Mouse (Mus musculus): Measurements from ENCODE around the gene Olfr651. TPM values are rescaled to one million over a fixed set of nuclear protein-coding genes. Genes with fewer than 3 reads are reported as not detected.
"Not testable (repeated sequence)": the region's sequence is repeated elsewhere in the genome, so short reads cannot be mapped to it uniquely, and the experiment has no call there.

Olfr651 gene
- polyA plus RNA-seq (2015; fragmentation: Nextera tagmentation; extraction: Ambion mirVana), result not detected in 2 replicates

GRCm38 (mm10) chr7:104549833-104550232 lies at the start of gene Olfr651:
TSS of gene Olfr651 (plus strand) at chr7:104550133.
- TF ChIP-seq CTCF (IDR thresholded peaks at IDR 0.05), result no peak
- TF ChIP-seq EP300 (IDR thresholded peaks at IDR 0.05), result no peak
- DNase-seq (ENCODE audit: low spot score) (no peak), ATAC-seq (no peak)
- Histone ChIP-seq H3K4me3 (ENCODE audit: low read depth, low read length) (no peak within 1 kb of the TSS), H3K27ac (ENCODE audit: low read length) (no peak within 1 kb of the TSS), H3K9ac (replicated peaks; ENCODE audit: low read depth) (no peak within 1 kb of the TSS), H3K4me1 (ENCODE audit: insufficient read depth, low read depth, low read length) (no peaks in the 10 kb centered on the region), H3K36me3 (ENCODE audit: insufficient read depth, low read length) (no peaks in the 10 kb centered on the region), H3K27me3 (replicated peaks; ENCODE audit: insufficient read depth, low read length) (no peaks in the 10 kb centered on the region), H3K4me2 (replicated peaks; ENCODE audit: low read depth, low read length) (no peak within 1 kb of the TSS), H3K9me3 (ENCODE audit: low read length) (no peaks in the 10 kb centered on the region)
- 54% methylated on average over 5 of the region's 5 CpGs for WGBS

DNA sequence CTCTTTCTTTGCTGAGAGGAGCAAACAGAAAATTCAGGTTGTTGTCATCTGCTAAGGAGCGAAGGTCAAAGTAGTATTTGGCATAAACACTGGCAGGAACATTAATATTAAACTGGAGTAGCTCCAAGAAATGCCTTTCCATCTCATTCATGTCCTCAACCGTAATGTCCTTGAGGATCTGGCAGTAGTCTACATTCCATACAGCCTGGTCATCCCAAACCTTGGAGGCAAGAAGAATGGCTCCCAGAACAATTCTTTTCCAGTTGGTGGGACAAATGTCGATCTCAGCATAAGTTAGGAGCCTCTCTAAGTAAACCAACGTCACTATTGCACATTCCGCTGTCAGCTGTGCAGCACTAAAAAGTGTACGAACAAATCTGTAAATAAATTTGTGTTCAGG lies 48.7 kb upstream of the Olfr651 start:
- 42% methylated on average over 6 of the region's 6 CpGs for WGBS
- not testable (repeated sequence) for H3K4me2 ChIP-seq (replicated peaks; ENCODE audit: low read depth, low read length)

DNA sequence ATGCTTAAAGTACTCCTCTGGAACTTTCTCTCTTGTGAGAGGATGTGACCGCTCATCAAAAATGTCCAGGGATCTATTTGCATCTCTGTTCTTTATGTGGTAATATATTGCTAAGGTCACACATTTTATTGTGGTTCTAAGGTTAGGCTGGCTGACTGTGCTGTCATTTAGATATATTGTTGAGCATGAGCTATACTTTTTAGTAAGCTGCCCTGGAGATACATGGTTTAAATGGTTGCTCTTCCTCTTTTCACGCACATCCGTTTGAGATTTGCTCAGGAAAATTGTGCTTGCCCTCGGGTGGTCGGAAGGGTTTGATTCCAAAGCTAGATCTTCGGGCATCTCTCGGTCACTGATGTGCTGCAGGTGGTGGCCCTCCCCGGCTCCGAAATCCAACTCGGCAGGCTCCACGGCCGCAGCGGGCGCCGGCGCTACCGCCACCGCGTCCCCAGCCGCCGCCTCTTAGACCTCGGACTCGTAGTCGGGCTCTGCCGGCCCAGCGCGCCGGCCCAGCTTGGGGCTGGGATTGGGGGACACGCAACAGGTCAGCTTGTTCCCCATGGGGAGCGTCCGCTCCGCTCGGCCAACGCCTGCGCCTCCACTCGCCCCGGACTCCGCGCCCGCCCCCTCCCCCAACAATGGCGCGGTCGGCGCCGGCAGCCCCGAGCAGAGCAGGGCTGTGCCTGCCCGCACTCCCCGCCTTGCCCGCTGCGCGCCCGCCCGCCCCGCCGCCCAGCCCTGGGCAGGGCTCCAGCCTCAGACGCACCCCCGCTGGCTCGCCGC lies 48.2 kb upstream of the Olfr651 start:
- peak; percentile 91 for ATAC-seq
- DNase-seq (ENCODE audit: low spot score), result peak; percentile 21
- H3K9me3 ChIP-seq (ENCODE audit: low read length), result no peaks in the 10 kb centered on the region
- no peaks in the 10 kb centered on the region for H3K36me3 ChIP-seq (ENCODE audit: insufficient read depth, low read length)
- TF ChIP-seq EP300 (IDR thresholded peaks at IDR 0.05) (no peak), CTCF (IDR thresholded peaks at IDR 0.05) (no peak)
- H3K27me3 ChIP-seq (replicated peaks; ENCODE audit: insufficient read depth, low read length), result no peaks in the 10 kb centered on the region
- WGBS, result 3% methylated on average over 39 of the region's 59 CpGs
- no peak overlapping the region for H3K27ac ChIP-seq (ENCODE audit: low read length)
- no peaks in the 10 kb centered on the region for H3K4me1 ChIP-seq (ENCODE audit: insufficient read depth, low read depth, low read length)
- H3K9ac ChIP-seq (replicated peaks; ENCODE audit: low read depth), result 0 out of 2 replicates have a peak overlapping the region, but pooled peaks have one; percentile 19
- peak overlapping the region; percentile 62 for H3K4me2 ChIP-seq (replicated peaks; ENCODE audit: low read depth, low read length)
- peak overlapping the region; percentile 43 for H3K4me3 ChIP-seq (ENCODE audit: low read depth, low read length)

More for the DNA sequence above, 48.7 kb upstream of the Olfr651 start:
- not testable (repeated sequence) for H3K36me3 ChIP-seq (ENCODE audit: insufficient read depth, low read length); DNase-seq (ENCODE audit: low spot score); H3K27me3 ChIP-seq (replicated peaks; ENCODE audit: insufficient read depth, low read length); H3K9ac ChIP-seq (replicated peaks; ENCODE audit: low read depth); H3K27ac ChIP-seq (ENCODE audit: low read length); H3K9me3 ChIP-seq (ENCODE audit: low read length); H3K4me1 ChIP-seq (ENCODE audit: insufficient read depth, low read depth, low read length); H3K4me3 ChIP-seq (ENCODE audit: low read depth, low read length)
- ATAC-seq, result peak; percentile 54; the same call in 1 of the 2 replicates

DNA sequence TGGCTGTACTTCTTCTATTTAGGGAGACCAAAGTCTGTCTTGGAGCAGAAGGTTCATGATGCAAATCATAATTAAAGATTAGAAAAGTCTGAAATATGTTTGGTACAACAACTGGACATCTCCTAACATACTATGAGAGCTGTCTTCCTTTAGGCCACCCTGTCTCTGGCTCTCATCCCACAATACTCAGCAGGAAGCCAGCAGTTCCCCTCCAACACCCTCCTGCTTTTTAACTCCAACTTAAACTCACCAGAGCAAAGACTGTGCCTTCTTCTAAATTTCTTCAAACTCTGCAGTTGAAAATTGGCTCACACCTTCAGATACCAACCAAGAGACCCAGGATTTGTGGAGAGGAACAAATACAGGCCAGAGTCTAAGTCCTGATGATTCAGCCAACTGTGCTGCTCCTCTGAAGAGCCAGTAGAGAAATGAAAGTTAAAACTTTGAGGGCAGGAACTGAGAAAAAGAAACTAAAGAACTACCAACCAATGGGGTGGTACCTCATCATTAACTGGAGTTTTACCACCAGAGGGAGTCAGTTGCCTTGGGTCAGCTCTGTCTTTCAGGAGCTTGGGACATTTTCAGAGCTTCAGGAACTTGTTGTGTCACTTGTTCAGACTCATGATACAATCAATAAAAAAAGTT lies 42.4 kb upstream of the Olfr651 start, which contains the start of gene Trim30d:
Gene Trim30d, minus strand, starts transcription at position 429 of the 645 bp plus-strand sequence.
- not testable (repeated sequence) for H3K4me3 ChIP-seq (ENCODE audit: low read depth, low read length); H3K27ac ChIP-seq (ENCODE audit: low read length); H3K9ac ChIP-seq (replicated peaks; ENCODE audit: low read depth); H3K36me3 ChIP-seq (ENCODE audit: insufficient read depth, low read length); H3K27me3 ChIP-seq (replicated peaks; ENCODE audit: insufficient read depth, low read length); H3K4me1 ChIP-seq (ENCODE audit: insufficient read depth, low read depth, low read length); H3K9me3 ChIP-seq (ENCODE audit: low read length)
- peak; percentile 40 for DNase-seq (ENCODE audit: low spot score)
- peak; percentile 50 for TF ChIP-seq CTCF (IDR thresholded peaks at IDR 0.05)
- peak within 1 kb of the TSS; percentile 33; the same call in 1 of the 2 replicates for H3K4me2 ChIP-seq (replicated peaks; ENCODE audit: low read depth, low read length)
- ATAC-seq, result peak; percentile 80

DNA sequence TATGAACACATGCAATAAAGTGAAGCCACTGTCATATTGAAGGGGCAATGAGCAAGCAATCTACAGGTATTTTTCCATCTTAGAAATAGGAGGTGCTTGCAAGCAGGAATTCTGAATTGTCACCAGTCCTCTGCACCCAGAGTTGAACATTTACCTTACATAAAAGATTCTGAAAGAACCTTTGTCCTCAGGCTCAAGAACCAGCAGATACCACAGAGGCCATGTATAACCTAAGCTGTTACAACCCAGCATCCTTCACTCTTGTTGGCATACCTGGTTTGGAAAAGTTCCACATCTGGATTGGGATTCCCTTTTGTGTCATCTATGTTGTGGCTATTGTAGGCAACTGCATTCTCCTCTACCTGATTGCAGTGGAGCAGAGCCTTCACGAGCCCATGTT lies 2.8 kb downstream of the Olfr651 start:
- DNase-seq (ENCODE audit: low spot score) (no peak), ATAC-seq (no peak)
- Histone ChIP-seq H3K9me3 (ENCODE audit: low read length) (no peaks in the 10 kb centered on the region), H3K27ac (ENCODE audit: low read length) (no peak overlapping the region), H3K9ac (replicated peaks; ENCODE audit: low read depth) (no peak overlapping the region), H3K36me3 (ENCODE audit: insufficient read depth, low read length) (no peaks in the 10 kb centered on the region), H3K27me3 (replicated peaks; ENCODE audit: insufficient read depth, low read length) (no peaks in the 10 kb centered on the region), H3K4me3 (ENCODE audit: low read depth, low read length) (no peak overlapping the region), H3K4me2 (replicated peaks; ENCODE audit: low read depth, low read length) (no peak overlapping the region), H3K4me1 (ENCODE audit: insufficient read depth, low read depth, low read length) (no peaks in the 10 kb centered on the region)
- WGBS, result 52% methylated on average over 1 of the region's 1 CpGs
- TF ChIP-seq CTCF (IDR thresholded peaks at IDR 0.05) (no peak), EP300 (IDR thresholded peaks at IDR 0.05) (no peak)

DNA sequence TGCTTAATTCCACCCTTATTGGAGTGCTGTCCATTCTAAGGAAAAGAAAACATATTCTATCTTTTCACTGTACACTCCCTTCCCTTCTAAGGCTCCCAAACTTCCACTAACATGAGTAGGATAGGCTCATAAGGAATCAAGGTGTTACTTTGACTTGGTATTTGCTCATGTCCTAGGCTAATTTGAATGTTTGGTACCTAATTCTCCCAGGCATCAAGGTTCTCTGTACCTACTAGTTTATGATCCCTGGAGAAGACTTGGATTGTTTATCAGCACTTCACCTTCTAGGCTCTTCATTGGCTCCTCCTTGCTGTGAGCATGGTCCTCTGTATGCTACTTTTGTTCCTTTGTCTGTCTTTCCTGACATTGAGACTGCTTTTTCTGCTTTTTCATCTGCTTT lies 10.7 kb downstream of the Olfr651 start, which contains the start of gene Olfr652:
Gene Olfr652, plus strand, starts transcription at position 301 of the 400 bp plus-strand sequence.
- no peak for ATAC-seq
- TF ChIP-seq EP300 (IDR thresholded peaks at IDR 0.05) (no peak), CTCF (IDR thresholded peaks at IDR 0.05) (no peak)

More for the DNA sequence above, 10.7 kb downstream of the Olfr651 start, which contains the start of gene Olfr652:
- Histone ChIP-seq H3K4me2 (replicated peaks; ENCODE audit: low read depth, low read length) (no peak within 1 kb of the TSS), H3K9ac (replicated peaks; ENCODE audit: low read depth) (no peak within 1 kb of the TSS), H3K4me3 (ENCODE audit: low read depth, low read length) (no peak within 1 kb of the TSS), H3K4me1 (ENCODE audit: insufficient read depth, low read depth, low read length) (no peaks in the 10 kb centered on the region), H3K27me3 (replicated peaks; ENCODE audit: insufficient read depth, low read length) (no peaks in the 10 kb centered on the region), H3K27ac (ENCODE audit: low read length) (no peak within 1 kb of the TSS), H3K9me3 (ENCODE audit: low read length) (no peaks in the 10 kb centered on the region), H3K36me3 (ENCODE audit: insufficient read depth, low read length) (no peaks in the 10 kb centered on the region)
- no peak for DNase-seq (ENCODE audit: low spot score)

Data from lung, postnatal 0 days (tissue).